Mouse (Mus musculus): ENCODE results near the gene Pcdh11x.
"Not testable (repeated sequence)": the region's sequence is repeated elsewhere in the genome, so short reads cannot be mapped to it uniquely, and the experiment has no call there.

Pcdh11x gene

DNA sequence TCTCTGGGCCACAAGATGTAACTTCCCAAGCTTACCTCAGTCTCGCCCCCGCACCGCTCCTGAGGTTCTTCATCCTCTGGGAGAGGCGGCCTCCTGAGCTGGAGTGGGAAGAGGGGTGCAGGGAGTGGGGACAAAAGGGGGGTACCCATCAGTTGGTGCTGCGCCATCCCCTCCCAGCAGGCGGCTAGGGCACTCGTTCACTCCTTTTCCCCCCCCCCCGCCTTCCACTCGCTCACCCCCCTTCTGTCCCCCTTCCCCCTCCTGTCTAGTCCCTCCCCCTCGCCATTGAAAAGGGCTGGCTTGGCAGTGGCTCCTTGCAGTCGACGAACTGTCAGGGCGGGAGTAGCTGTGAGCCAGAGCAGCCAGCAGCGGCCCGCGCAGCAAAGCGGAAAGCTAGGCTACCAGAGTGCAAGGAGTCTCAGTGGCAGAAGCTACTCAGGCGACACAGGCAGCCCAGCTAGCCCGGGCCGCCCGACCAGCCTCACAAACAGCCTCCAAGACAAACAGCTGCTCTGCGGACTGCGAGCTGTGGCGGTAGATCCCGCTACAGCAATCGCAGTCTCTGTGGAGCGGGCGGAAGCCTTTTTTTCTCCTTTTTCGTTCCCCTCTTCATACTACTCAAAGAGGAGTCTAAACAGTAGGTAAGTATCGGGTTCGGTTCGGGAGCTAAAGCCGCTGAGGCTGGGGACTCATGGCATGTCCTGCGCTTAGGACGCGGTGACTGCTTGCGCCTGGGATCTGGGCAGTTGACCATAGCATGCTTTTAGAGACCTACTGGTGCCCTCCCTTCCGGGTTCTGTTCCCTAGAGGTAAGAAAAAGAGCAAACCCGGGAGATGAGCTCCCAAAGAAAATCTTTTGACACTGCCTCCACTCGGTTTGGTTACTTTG, at the start of gene Pcdh11x:
Gene Pcdh11x (plus strand): TSS at position 249 of the 889 bp plus-strand sequence.
- no peak for DNase-seq (ENCODE audit: low read depth, low spot score)

DNA sequence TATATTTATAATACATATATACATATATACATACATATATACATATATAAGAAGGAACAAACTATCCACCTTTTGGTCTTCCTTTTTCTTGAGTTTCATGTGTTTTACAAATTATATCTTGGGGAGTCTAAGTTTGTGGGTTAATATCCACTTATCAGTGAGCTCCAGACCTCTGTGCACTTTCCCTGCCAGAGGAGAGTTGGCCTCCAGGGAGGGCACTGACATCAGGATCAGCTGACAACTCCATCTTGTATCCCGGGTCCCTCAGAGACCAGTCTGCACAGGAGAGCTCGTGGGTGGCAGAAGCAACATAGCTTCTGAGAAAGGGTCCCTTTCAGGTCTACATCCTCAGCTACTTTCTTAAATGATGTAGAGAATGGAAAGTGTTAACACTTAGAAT, 30.0 kb upstream of the Pcdh11x start:
- DNase-seq (ENCODE audit: low read depth, low spot score), result no peak

DNA sequence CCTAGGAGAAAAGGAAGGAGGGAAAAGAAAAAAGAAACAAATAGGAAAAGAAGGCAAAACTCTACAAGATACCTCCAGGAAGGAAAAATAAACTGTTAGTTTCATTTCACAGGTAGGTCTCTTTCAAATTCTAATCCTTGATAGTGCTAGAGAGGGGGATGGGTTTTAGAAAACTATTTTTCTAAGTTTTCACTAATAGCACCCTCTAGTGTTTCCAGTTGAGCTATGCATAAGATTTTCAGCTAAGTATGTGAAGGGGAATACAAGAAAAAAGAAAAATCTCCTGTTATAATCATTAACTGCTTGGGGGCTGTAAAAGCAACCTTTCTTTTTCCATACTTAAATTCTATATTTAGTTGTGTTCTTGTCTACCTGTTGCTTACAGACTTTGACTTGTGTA, 4.5 kb upstream of the Pcdh11x start:
- no peak for DNase-seq (ENCODE audit: low read depth, low spot score)

DNA sequence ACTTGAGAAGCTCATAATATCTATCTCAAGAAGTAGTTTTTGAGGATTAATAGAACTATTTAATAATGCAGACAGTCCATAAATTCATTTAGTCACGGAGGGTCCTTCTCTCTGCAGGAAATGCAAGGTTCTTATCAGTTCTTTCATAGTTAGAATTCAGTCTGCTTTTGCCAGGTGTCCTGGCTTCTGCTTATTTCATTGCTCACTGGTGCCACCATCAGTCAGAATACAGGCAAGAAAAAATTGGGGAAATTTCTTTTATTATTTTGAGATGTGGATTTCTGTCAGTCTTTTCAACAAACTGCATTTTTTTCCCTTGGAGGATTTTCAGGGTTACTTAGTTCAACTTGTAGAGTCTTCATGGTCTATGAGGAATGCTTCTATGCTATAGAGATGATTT, 2.6 kb upstream of the Pcdh11x start:
- DNase-seq (ENCODE audit: low read depth, low spot score), result no peak

DNA sequence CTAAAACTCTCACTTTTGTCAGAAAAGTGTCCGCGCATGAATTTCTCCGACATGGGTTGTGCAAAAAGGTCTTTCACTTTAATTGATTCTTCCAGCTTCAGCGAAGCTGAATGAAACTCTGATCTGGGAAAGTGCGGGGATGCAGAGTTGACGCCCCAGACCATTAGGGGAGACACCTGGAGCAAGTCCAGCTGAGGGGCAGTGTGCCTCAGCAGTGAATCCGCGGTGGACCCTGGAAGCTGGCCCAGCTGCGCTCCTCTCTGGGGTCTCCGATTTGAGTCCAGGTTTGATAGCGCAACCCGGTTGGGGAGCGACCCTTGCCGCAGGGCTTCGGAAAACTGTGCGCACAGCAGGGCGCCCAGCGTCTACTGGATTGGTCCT, 831 bp downstream of the Pcdh11x start:
- no peak for DNase-seq (ENCODE audit: low read depth, low spot score)

DNA sequence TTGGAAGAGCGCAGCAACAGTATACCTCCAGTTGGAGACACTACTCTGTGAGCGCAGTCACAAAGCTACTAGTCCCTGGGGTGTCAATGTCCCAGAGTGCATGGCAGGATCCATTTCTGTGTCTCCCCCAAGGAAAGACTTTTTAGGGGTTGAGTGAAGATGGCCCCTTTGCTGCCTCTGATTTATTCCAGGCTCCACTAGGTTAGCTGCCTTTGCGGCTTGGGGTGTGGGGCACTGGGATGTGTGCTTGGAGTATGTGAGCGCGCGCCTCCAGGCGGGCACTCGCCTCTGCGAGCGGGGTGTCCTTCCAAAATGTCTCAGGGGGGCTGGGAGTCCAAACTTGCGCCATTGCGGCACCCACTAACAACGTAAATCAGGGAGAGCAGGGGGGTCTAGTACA, 1.6 kb downstream of the Pcdh11x start:
- no peak for DNase-seq (ENCODE audit: low read depth, low spot score)

DNA sequence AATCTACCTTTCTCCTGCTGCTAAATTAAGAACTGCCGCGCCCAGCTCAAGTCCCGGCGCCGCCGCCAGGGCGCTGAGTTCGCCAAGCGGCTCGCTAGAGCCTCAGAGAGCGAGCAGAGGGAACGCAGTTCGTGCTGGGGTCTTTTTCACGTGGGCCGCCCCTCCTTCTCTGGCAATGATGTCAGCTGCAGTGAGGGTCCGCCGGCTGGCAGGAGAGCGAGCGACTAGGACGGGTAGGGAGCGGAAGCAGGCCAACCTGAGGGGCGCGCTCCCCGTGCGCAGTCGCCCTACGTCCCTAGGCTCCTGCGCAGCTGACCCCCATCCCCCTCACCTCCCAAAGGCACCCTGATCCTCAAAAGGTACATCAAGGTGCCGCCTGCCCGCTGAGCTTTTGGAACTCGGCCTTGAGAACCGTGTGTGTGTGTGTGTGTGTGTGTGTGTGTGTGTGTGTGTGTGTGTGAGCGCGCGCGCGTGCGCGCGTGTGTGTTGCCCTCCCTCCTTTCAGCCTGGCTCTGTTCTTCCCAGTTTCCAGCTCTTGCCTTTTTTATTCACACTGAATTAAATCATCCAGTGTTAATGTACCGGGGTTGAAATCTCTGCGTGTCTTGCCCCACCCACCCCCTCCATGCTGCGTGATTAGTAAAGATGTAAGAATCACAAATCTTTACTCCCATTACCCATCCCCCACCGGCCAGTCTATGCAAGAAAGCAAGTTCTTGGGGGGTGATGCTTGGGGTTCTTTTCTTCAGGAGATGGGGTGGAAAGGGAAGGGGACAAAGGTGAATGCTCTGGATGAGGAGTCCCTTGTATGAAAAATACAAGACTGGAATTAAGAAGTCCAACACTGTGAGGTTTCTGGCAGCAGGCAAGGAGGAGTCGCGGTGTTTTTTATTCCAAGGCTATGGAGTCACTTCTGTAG, 3.0 kb downstream of the Pcdh11x start:
- DNase-seq (ENCODE audit: low read depth, low spot score), result no peak

DNA sequence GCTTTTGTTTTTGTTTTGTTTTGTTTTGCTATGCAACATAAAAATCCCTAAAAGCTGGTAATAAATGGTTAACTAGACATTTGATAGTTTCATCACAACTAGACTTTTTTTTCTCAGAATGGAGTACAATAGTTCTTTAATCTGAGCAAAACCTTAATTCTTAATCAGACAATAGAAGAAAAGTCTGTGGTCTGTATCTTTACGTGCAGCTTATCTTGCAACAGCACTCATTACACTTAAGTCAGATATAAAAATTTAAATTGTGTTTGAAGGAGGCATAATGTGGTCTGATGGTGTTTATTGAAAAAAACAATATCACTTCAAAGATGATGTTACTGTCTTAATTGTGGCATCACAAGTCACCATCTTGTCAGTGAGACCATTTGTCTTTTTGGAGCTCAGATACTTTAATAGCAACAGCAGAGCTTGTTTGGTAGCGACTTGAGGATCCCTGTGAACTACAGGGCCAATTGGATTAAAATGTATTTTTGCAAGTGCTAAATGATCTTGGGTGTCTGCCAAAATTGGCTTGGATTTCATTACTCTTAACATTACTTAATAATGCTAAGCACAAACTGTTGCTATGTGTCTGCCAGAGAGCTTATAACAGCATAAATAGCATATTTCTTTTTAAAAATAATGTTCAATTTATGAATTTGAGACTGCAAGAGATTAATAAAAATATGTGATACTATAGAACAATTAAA, 11.6 kb downstream of the Pcdh11x start:
- no peak for DNase-seq (ENCODE audit: low read depth, low spot score)

DNA sequence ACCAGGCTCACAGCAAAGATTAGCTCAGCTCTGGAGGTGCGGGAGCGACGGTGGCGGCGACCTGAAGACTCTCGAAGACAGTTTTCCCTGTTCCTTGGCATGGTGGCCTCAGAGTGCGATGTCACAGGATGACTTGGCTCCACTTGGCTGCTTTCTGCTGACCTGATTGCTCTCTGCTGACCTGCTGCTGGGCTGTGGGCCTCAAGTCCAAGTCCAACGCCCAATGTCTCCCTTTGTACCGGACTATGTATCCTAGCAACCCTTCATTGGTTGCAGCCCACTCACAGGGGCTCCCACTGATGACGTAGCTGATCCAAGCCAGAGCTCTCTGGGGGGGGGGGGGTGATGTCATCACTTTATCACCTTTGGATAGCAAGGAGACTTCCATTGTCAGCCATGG, 22.9 kb downstream of the Pcdh11x start, which contains the start of gene H2afb3:
Gene H2afb3 (minus strand): TSS at position 101 of the 400 bp plus-strand sequence.
- DNase-seq (ENCODE audit: low read depth, low spot score), result not testable (repeated sequence)

DNA sequence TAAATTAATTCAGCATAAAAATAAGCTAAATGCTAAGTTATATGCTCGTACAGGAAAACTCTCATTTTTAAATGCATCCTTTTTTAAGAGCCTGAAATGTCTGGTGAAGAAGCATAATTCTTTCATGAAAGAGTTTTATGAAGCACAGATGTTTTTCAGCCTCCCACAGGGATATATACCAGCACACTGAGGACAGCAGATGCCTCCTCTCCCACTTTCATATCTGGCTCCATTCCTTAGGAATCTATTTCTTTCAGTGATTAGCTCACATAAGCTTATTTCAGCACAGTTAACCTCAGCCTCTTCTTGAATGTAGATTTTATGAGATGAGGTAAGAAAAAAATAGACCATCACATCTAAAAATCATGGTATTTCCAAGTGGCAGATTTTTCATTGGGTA, 176.2 kb downstream of the Pcdh11x start:
- no peak for DNase-seq (ENCODE audit: low read depth, low spot score)

DNA sequence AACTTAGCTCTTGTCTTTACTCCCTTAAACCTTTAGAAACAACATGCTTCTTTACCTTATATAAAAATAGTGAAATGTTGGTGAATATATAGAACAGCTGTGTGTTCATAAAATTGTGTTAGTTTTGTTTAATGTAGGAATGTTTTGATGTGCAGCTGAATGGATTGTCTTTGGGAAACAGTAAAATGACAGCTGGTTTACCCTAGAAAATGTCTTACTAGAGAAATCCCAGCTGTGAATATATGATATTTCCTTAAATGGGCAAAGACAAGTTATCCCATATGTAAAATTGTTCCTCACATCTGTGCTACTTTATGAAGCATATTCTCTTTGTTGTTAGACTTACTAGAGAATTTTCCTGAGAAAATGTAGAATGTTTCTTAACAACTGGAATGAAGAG, 196.4 kb downstream of the Pcdh11x start:
- DNase-seq (ENCODE audit: low read depth, low spot score), result no peak

DNA sequence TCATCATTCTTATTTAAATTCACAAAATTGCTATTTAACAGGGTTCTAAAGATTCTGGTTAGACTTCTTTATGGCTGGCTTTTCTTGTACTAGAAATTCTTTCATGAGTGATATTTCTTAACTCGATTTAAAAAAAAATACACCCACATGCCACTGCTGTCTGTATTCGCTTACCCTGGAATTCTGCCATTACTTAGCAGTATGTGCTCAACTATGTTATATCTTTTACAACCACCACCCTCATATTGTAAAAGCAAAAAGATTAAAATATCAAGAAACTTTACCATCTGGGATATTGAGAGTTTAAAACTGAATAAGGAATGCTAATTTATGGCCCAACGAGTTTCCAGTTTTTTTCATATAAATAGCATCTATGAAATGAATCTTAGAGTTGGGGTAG, 234.9 kb downstream of the Pcdh11x start:
- DNase-seq (ENCODE audit: low read depth, low spot score), result no peak

DNA sequence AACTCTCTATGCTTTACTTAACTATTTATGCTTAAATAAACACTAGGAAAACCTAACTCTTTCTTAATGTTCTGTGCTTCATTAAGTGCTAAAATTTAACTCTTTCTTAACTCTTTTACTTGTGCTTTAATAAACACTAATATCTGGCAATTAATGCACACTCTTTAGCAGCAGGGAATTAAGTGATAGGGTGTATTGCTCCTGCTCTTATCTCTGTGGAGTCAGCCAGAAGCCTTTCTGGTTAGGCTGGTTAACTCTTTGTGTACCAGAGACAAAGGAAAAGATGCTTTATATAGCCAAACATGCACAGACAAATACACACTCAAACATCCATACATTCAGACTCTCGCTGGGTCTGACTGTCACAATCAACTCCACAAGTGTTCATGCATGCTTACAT, 309.2 kb downstream of the Pcdh11x start:
- no peak for DNase-seq (ENCODE audit: low read depth, low spot score)

DNA sequence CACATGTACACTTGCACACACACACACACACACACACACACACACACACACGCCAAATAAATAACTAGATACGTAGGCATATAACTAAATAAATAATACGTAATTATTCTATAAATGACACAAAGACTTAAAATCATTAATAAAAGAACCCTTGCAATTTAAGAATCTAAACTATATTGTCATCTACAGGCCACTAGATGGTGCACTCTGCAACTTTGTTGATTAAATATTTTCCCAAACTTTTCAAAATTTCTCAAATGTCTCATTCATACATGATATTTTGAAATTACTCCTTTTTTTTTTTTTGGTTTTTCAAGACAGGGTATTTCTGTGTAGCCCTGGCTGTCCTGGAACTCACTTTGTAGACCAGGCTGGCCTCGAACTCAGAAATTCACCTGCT, 328.4 kb downstream of the Pcdh11x start:
- DNase-seq (ENCODE audit: low read depth, low spot score), result no peak

DNA sequence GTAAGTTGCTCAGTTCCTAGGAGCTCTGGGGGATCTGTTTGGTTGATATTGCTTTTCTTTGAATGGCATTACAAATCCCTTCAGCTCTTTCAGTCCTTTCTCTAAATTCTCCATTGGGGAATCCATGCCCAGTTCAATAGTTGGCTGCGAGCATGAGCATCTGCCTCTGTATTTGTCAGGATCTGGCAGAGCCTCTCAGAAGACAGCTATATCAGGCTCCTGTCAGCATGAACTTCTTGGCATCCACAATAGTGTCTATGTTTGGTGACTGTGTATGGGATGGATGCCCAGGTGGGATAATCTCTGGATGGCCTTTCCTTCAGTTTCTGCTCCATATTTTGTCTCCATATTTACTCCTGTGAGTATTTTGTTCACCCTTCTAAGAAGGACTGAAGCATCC, 380.2 kb downstream of the Pcdh11x start:
- DNase-seq (ENCODE audit: low read depth, low spot score), result not testable (repeated sequence)

DNA sequence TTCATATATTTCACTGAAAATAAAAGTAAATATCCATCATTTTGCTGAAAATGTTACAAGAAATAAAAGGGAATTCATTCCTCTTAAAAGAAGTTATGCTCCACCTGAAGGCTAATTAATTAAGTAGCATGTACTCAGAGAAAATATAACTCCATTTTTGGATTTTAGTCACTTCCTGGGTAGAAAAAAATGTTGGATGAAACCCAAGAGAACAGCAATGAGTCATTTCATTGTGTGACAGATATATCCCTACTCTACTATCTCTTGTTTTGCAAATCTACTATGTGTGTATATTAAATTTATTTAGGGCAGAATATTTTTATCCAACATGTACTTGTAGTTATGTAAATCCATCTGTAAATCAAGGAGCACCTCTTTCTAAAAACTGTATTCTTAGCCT, 444.1 kb downstream of the Pcdh11x start:
- no peak for DNase-seq (ENCODE audit: low read depth, low spot score)

DNA sequence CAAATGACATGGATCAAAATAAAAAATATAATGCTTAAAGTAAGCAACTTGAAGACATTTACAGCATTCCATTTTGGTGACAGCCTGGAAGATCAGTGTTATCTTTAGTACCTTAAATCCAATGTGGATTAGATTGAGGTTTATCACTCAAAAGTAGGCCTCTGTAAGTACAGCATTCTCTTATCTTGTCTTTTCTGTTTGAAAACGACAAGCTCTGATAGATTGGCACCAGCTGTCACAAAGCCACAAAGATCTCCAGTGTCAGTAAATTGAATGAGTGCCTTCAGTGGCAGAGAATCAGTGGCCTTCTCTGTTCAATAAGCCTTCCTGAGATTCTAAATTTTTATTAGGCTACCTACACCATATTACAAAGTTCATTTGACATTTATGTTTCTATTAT, 445.7 kb downstream of the Pcdh11x start:
- no peak for DNase-seq (ENCODE audit: low read depth, low spot score)

DNA sequence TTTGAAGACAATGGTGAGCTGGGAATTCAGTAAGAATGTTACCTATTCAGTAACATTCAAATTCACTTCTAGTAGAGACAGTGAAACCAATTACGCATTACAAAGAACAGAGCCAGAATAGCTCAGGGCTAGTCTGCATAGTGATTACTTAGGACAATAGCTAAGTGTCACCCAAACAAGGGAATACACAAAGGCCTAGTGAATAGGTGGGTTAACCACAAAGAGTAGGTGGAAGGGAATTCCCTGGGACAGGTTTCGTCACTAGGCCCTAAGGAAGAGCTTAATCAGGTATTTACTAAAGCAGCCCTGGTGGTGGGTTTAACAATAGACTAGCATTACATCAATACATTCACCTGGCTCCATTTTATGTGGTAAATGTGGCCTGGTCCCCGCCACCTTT, 654.5 kb downstream of the Pcdh11x start:
- no peak for DNase-seq (ENCODE audit: low read depth, low spot score)
